Mouse (Mus musculus): ENCODE results near the gene Zfp523. TPM values are rescaled to one million over a fixed set of nuclear protein-coding genes. Genes with fewer than 3 reads are reported as not detected.

Zfp523 gene
- 10 to 100 TPM; 11.4 to 11.6 TPM for total RNA-seq (2021)
- long read RNA-seq, experiment 1, transcript Zfp523-202 (14 exons, 2,864 nt): major isoform, 6 of 19 reads
- long read RNA-seq, experiment 1, partial matches to known transcripts: 7 of 19 reads
- long read RNA-seq, experiment 1, other reads (novel, unspliced or antisense): 5 of 19 reads
- long read RNA-seq, experiment 2, transcript Zfp523-202 (14 exons, 2,864 nt): major isoform, 21 of 34 reads
- long read RNA-seq, experiment 2, partial matches to known transcripts: 7 of 34 reads
- long read RNA-seq, experiment 2, other reads (novel, unspliced or antisense): 4 of 34 reads

GRCm38 (mm10) chr17:28176775-28177539 lies at the start of gene Zfp523:
Gene Zfp523, plus strand, starts transcription at chr17:28177129.
- peak; percentile 93 for DNase-seq

- no peak for DNase-seq
Measured at GRCm38 (mm10) chr17:28129796-28130195, 47.1 kb upstream of the Zfp523 start.

- DNase-seq: no peak
Measured at GRCm38 (mm10) chr17:28130391-28131125, 46.4 kb upstream of the Zfp523 start.

GRCm38 (mm10) chr17:28131156-28131555 lies 45.8 kb upstream of the Zfp523 start:
- no peak for DNase-seq

- peak; percentile 25 for DNase-seq
Measured at GRCm38 (mm10) chr17:28133193-28133592, 43.7 kb upstream of the Zfp523 start.

GRCm38 (mm10) chr17:28135496-28135895 lies 41.4 kb upstream of the Zfp523 start:
- DNase-seq: no peak

- no peak for DNase-seq
Measured at GRCm38 (mm10) chr17:28136266-28136665, 40.7 kb upstream of the Zfp523 start.

GRCm38 (mm10) chr17:28138013-28138412 lies 38.9 kb upstream of the Zfp523 start:
- DNase-seq: no peak

GRCm38 (mm10) chr17:28138685-28139084 lies 38.2 kb upstream of the Zfp523 start:
- no peak for DNase-seq

GRCm38 (mm10) chr17:28140431-28141204 lies 36.3 kb upstream of the Zfp523 start:
- no peak for DNase-seq

- DNase-seq: no peak
Measured at GRCm38 (mm10) chr17:28141205-28141650, 35.7 kb upstream of the Zfp523 start.

GRCm38 (mm10) chr17:28141771-28142699 lies 34.9 kb upstream of the Zfp523 start, which contains the start of gene Scube3:
Gene Scube3, plus strand, starts transcription at chr17:28142141.
- DNase-seq: no peak

- DNase-seq: no peak
Measured at GRCm38 (mm10) chr17:28142700-28143610, 34.0 kb upstream of the Zfp523 start.

- no peak for DNase-seq
Measured at GRCm38 (mm10) chr17:28143751-28144150, 33.2 kb upstream of the Zfp523 start.

- no peak for DNase-seq
Measured at GRCm38 (mm10) chr17:28144241-28144640, 32.7 kb upstream of the Zfp523 start.

- DNase-seq: no peak
Measured at GRCm38 (mm10) chr17:28148288-28148687, 28.6 kb upstream of the Zfp523 start.

GRCm38 (mm10) chr17:28149734-28150133 lies 27.2 kb upstream of the Zfp523 start:
- DNase-seq: no peak

GRCm38 (mm10) chr17:28150456-28150855 lies 26.5 kb upstream of the Zfp523 start:
- no peak for DNase-seq

GRCm38 (mm10) chr17:28153095-28153494 lies 23.8 kb upstream of the Zfp523 start:
- DNase-seq: no peak

GRCm38 (mm10) chr17:28154970-28155369 lies 22.0 kb upstream of the Zfp523 start:
- no peak for DNase-seq
